Mouse (Mus musculus) embryonic facial prominence, embryonic 13.5 days (tissue): ENCODE data around the gene Vmac. TPM values are rescaled to one million over a fixed set of nuclear protein-coding genes. Genes with fewer than 3 reads are reported as not detected.

Source experiments
- ATAC-seq: fragments of 200-750 bp; cut with Nextera tagmentation; 2 replicates; pipeline ENCODE4 v1.8.0; 2017; ENCODE audit warnings: low read depth; ENCODE audit not compliant: insufficient number of reproducible peaks, insufficient read depth, low FRiP score, low TSS enrichment
- H3K27ac ChIP-seq: fragments of 300-500 bp; sonication (generic); 2 replicates; pipeline ENCODE4 v1.5.1; 2015; ENCODE audit warnings: moderate library complexity, mild to moderate bottlenecking, inconsistent platforms
- H3K27me3 ChIP-seq: fragments of 300-500 bp; sonication (generic); 2 replicates; pipeline ENCODE4 v1.6.1; 2015; ENCODE audit warnings: mild to moderate bottlenecking, inconsistent platforms
- H3K36me3 ChIP-seq: fragments of 300-500 bp; sonication (generic); 2 replicates; pipeline ENCODE4 v1.6.1; 2015; ENCODE audit warnings: mild to moderate bottlenecking, inconsistent platforms
- H3K4me1 ChIP-seq: fragments of 300-500 bp; sonication (generic); 2 replicates; pipeline ENCODE4 v1.6.1; 2015; ENCODE audit warnings: inconsistent platforms
- H3K4me2 ChIP-seq: fragments of 300-500 bp; sonication (generic); 2 replicates; pipeline ENCODE4 v1.6.1; 2015; ENCODE audit warnings: moderate library complexity, mild to moderate bottlenecking, inconsistent platforms
- H3K4me3 ChIP-seq: fragments of 300-500 bp; sonication (generic); 2 replicates; pipeline ENCODE4 v1.5.1; 2015; ENCODE audit warnings: mild to moderate bottlenecking, inconsistent platforms
- H3K9ac ChIP-seq: fragments of 300-500 bp; sonication (generic); 2 replicates; pipeline ENCODE4 v1.6.1; 2015; ENCODE audit warnings: mild to moderate bottlenecking, inconsistent platforms
- H3K9me3 ChIP-seq: fragments of 300-500 bp; sonication (generic); 2 replicates; pipeline ENCODE4 v1.6.1; 2016; ENCODE audit warnings: inconsistent platforms
- WGBS: fragments of 180-500 bp; shearing (Covaris S2); methylation state at CpG from one replicate; pipeline ENCODE4 v1.1.7; 2015; ENCODE audit warnings: mixed read lengths; 5-methylcytosine and 5-hydroxymethylcytosine counted together
- polyA plus RNA-seq: library from polyadenylated mRNA; unstranded; fragments of >200 nt; fragmentation: Nextera tagmentation; extraction: Ambion mirVana; gene quantifications from 2 replicates; pipeline ENCODE4 v1.2.1, GENCODE M21; 2015

Vmac gene
- polyA plus RNA-seq, 1 experiment from 2014 or later, result 19.2 TPM

- H3K4me2 ChIP-seq, result no peak overlapping the region
- no peaks in the 10 kb centered on the region for H3K27me3 ChIP-seq
- H3K36me3 ChIP-seq, result peaks cover 87% of the 10 kb centered on the region
- no peak overlapping the region for H3K9ac ChIP-seq
- no peak overlapping the region for H3K4me3 ChIP-seq
- no peak overlapping the region for H3K27ac ChIP-seq
- no peaks in the 10 kb centered on the region for H3K9me3 ChIP-seq
- no peak for ATAC-seq
- WGBS, result 72% methylated on average over 3 of the region's 3 CpGs
- H3K4me1 ChIP-seq, result no peaks in the 10 kb centered on the region
These were observed 34.9 kb downstream of the Vmac start for GRCm38 (mm10) chr17:56682880-56683279.

DNA sequence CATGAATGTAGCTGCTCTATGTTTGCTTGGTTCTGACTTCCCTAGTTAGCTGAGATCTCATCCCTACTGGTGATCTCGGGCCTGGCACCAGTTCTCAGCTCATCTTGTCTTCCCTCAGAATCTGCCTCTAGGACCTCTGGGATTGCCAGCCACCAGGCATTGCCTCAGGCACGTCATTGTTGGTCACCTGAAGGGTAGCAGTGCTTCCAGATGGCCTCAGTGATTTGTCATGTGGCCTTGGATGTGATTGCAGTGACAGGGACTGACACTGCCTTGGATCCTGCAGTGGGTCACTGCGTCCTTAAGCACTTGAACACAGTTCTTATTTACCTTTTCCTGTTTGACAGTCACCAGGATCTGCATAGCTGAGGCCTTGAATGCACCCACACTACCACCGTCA is 36.0 kb downstream of the Vmac start:
- Histone ChIP-seq H3K4me3 (no peak overlapping the region), H3K36me3 (peaks cover 87% of the 10 kb centered on the region), H3K9me3 (no peaks in the 10 kb centered on the region), H3K9ac (no peak overlapping the region), H3K4me1 (0 out of 2 replicates have a peak, but pooled peaks cover 2% of the 10 kb centered on the region), H3K27me3 (no peaks in the 10 kb centered on the region), H3K27ac (no peak overlapping the region), H3K4me2 (no peak overlapping the region)
- no peak for ATAC-seq
- 75% methylated on average over 4 of the region's 4 CpGs for WGBS

DNA sequence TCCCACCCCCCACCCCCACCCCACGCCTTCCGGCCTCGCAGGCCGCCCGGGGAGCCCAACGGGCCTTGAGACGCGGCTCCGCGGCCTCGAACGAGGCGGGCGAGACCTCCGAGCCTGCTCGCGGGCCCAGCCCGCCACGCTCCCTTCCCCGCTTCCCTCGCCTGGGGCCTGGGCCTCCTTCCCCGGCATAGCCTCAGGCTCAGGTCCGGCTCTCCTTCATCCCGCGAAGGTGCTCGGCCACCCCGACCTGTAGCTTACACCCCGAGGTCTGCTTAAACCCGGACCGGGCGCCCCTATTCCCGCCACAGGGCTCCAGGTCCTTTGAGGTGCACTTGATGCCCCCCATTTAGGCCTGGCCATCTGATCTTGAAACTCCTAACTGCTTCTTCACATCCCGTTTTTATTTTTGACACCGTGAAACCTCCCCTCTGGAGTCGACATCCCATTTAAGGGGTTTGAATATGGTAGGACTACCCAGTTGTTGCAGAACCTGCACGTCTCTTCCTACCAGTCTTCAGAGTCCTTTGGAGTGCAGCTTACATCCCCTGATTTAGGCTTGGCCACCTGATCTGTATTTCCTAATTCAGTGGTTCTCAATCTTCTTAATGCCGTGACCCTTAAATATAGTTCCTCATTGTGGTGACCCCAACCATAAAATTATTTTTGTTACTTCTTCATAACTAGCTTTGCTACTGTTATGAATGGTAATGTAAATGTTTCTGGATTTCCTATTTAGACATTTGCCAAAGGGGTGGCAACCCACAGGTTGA is 44.0 kb downstream of the Vmac start:
- Histone ChIP-seq H3K27ac (peak overlapping the region; percentile 89), H3K4me2 (peak overlapping the region; percentile 77), H3K4me3 (peak overlapping the region; percentile 69), H3K4me1 (peaks cover 26% of the 10 kb centered on the region), H3K9ac (peak overlapping the region; percentile 91), H3K27me3 (no peaks in the 10 kb centered on the region), H3K36me3 (peaks cover 30% of the 10 kb centered on the region), H3K9me3 (no peaks in the 10 kb centered on the region)
- peak; percentile 17 for ATAC-seq
- WGBS, result 1% methylated on average over 25 of the region's 37 CpGs

DNA sequence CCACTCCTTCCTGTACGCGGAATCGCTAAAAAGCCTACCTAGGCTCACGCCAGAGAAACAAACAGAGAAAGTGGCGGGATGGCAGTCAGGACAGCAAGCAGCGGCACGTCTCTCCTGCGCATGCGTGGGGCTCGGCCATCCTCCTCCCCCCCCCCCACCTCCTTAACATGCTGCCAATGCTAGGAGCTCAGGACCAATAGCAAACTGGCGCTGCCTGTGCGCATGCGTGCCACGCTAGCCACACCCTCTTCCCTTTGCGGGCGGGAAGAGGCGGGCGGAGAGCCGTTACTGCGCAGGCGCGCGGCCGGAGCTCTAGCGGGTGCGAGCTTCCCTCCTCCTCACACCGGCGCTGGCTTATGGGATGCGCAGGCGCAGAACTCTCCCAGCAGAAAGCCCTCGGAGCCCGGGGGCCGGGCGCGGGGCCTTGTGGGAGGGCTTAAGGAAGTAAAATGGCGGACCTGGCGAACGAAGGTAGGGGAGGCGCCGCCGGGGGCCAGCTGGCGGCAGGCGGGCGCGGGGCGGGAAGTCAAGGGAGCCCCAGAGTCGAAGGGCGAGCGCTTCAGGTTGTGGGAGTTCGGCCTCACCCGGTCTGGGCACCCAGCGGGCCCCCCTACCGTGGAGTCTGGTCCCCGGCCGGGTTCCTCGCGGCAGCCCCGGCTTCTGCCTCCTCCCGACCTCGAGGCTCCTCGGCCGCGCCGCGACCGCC is 44.7 kb downstream of the Vmac start, which contains the start of gene Ranbp3:
Ranbp3 (plus strand) TSS at position 354 of the 706 bp plus-strand sequence.
- Histone ChIP-seq H3K9ac (peak within 1 kb of the TSS; percentile 91), H3K27ac (peak within 1 kb of the TSS; percentile 89), H3K9me3 (no peaks in the 10 kb centered on the region), H3K36me3 (peaks cover 27% of the 10 kb centered on the region), H3K27me3 (peaks cover 3% of the 10 kb centered on the region), H3K4me3 (peak within 1 kb of the TSS; percentile 69), H3K4me1 (peaks cover 30% of the 10 kb centered on the region), H3K4me2 (peak within 1 kb of the TSS; percentile 77)
- under 1% methylated on average over 56 of the region's 66 CpGs for WGBS
- peak; percentile 89 for ATAC-seq

DNA sequence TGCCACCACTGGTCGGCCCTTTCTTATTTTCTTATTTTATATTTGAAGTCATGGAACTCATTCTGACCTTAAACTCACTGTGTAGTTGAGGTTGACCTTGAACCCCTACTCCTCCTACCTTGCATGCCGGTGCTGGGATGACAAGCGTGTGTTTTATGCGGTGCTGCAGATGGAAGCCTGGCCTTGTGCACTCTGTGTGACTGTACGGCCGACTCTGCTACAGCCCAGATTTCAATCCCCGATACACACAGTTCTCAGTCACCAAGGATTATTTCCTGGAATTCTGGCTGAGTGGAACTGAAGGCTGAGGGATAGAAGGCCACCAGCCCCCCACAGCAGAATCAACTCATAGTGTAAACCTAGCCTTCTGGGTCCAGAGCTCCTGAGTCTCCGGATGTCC is 48.1 kb downstream of the Vmac start:
- no peak overlapping the region for H3K4me3 ChIP-seq
- H3K4me2 ChIP-seq, result no peak overlapping the region
- no peak for ATAC-seq
- H3K9ac ChIP-seq, result no peak overlapping the region
- peaks cover 14% of the 10 kb centered on the region for H3K4me1 ChIP-seq
- no peaks in the 10 kb centered on the region for H3K9me3 ChIP-seq
- H3K27me3 ChIP-seq, result peaks cover 15% of the 10 kb centered on the region
- no peak overlapping the region for H3K27ac ChIP-seq
- 86% methylated on average over 8 of the region's 8 CpGs for WGBS
- H3K36me3 ChIP-seq, result no peaks in the 10 kb centered on the region

GRCm38 (mm10) chr17:56668384-56669144 is 49.3 kb downstream of the Vmac start:
- ATAC-seq, result no peak
- peak overlapping the region; percentile 72 for H3K9ac ChIP-seq

GRCm38 (mm10) chr17:56667591-56667990 is 50.2 kb downstream of the Vmac start:
- H3K9ac ChIP-seq, result no peak overlapping the region
- H3K4me3 ChIP-seq, result no peak overlapping the region
- no peak overlapping the region for H3K4me2 ChIP-seq
- H3K4me1 ChIP-seq, result peaks cover 18% of the 10 kb centered on the region; the same call in 1 of the 2 replicates
- no peaks in the 10 kb centered on the region for H3K36me3 ChIP-seq
- H3K27me3 ChIP-seq, result peaks cover 15% of the 10 kb centered on the region
- 65% methylated on average over 3 of the region's 3 CpGs for WGBS
- no peak for ATAC-seq
- no peaks in the 10 kb centered on the region for H3K9me3 ChIP-seq
- H3K27ac ChIP-seq, result no peak overlapping the region

More at GRCm38 (mm10) chr17:56668384-56669144, 49.3 kb downstream of the Vmac start:
- Histone ChIP-seq H3K4me2 (peak overlapping the region; percentile 93), H3K4me3 (peak overlapping the region; percentile 50), H3K4me1 (peaks cover 18% of the 10 kb centered on the region; the same call in 1 of the 2 replicates), H3K27me3 (peaks cover 15% of the 10 kb centered on the region), H3K27ac (no peak overlapping the region), H3K9me3 (no peaks in the 10 kb centered on the region), H3K36me3 (no peaks in the 10 kb centered on the region)
- 3% methylated on average over 31 of the region's 31 CpGs for WGBS

DNA sequence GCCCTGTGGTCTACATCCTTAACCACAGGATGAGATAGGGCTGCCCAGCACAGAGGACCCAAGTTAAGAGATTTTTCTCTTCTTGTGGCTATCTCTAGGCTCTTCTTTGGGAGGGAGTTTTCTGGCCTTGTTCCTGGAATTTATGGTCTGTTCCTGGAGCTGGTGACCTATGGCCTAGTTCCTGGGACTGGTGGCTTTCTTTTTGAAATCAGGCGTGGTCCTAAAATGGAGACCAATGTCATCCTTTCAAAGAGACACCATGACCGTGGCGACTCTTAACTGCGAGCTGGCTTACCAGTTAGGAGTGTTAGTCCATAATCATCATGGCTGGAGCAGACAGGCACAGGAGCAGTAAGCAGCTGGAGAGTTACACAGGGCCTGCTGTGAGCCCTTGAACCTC is 51.4 kb downstream of the Vmac start:
- no peaks in the 10 kb centered on the region for H3K9me3 ChIP-seq
- no peak overlapping the region for H3K4me2 ChIP-seq
- no peak for ATAC-seq
- H3K27me3 ChIP-seq, result peaks cover 15% of the 10 kb centered on the region
- H3K27ac ChIP-seq, result no peak overlapping the region
- peaks cover 15% of the 10 kb centered on the region; the same call in 1 of the 2 replicates for H3K4me1 ChIP-seq
- H3K9ac ChIP-seq, result no peak overlapping the region
- 87% methylated on average over 4 of the region's 4 CpGs for WGBS
- H3K4me3 ChIP-seq, result no peak overlapping the region
- no peaks in the 10 kb centered on the region for H3K36me3 ChIP-seq

GRCm38 (mm10) chr17:56664333-56664732 is 53.5 kb downstream of the Vmac start:
- no peak overlapping the region for H3K27ac ChIP-seq
- ATAC-seq, result peak; percentile 48; the same call in 1 of the 2 replicates
- 4% methylated on average over 10 of the region's 10 CpGs for WGBS

More at GRCm38 (mm10) chr17:56664333-56664732, 53.5 kb downstream of the Vmac start:
- H3K9ac ChIP-seq, result 0 out of 2 replicates have a peak overlapping the region, but pooled peaks have one; percentile 55
- no peaks in the 10 kb centered on the region for H3K9me3 ChIP-seq
- H3K4me3 ChIP-seq, result peak overlapping the region; percentile 15; the same call in 1 of the 2 replicates
- H3K36me3 ChIP-seq, result no peaks in the 10 kb centered on the region
- H3K27me3 ChIP-seq, result peaks cover 15% of the 10 kb centered on the region
- peaks cover 15% of the 10 kb centered on the region; the same call in 1 of the 2 replicates for H3K4me1 ChIP-seq
- peak overlapping the region; percentile 41 for H3K4me2 ChIP-seq
